Mouse (Mus musculus) CH12.LX (cell line): ENCODE data around the gene Col25a1. TPM values are rescaled to one million over a fixed set of nuclear protein-coding genes. Genes with fewer than 3 reads are reported as not detected.

Experiments used
- DNase-seq: peaks from one replicate; pipeline ENCODE4 v3.0.0-alpha.2; 2013; ENCODE audit errors: extremely low read depth
- H3K27ac ChIP-seq: 2 replicates; pipeline ENCODE4 v1.5.1; 2012; ENCODE audit warnings: low read depth, mild to moderate bottlenecking, control low read depth, moderate library complexity; ENCODE audit not compliant: insufficient read depth
- H3K27me3 ChIP-seq: replicated peaks from 2 replicates; pipeline ENCODE3; 2012; ENCODE audit warnings: inconsistent platforms
- H3K36me3 ChIP-seq, 2 experiments: replicated peaks in 1 of 2; 2 replicates each; pipeline versions ENCODE3 to v1.6.1; 2012; ENCODE audit warnings: inconsistent platforms in 1 of 2, low read length in 1 of 2, mild to moderate bottlenecking in 1 of 2, mixed read lengths in 1 of 2, moderate library complexity in 1 of 2; ENCODE audit not compliant: control insufficient read depth in 1 of 2, insufficient read depth in 1 of 2
- H3K4me1 ChIP-seq, 2 experiments: 2 replicates each; pipeline ENCODE4 v1.6.1; 2012; ENCODE audit warnings: inconsistent platforms in 1 of 2, moderate library complexity in 1 of 2; ENCODE audit not compliant: insufficient read depth in 2 of 2, control insufficient read depth in 1 of 2
- H3K4me2 ChIP-seq: 2 replicates; pipeline ENCODE4 v1.6.1; 2012; ENCODE audit warnings: low read depth, mild to moderate bottlenecking, control low read depth; ENCODE audit not compliant: poor library complexity, insufficient read depth, severe bottlenecking
- H3K4me3 ChIP-seq, 3 experiments: fragments of 150-350 bp in 1 of 3; sonication (generic) in 1 of 3; replicated peaks in 1 of 3; 2 replicates each; pipeline versions ENCODE3 to v1.5.1; 2011 to 2012; ENCODE audit warnings: low read depth in 2 of 3, low read length in 2 of 3, mild to moderate bottlenecking in 2 of 3, moderate library complexity in 2 of 3, control low read depth in 1 of 3, improper control_type of control experiment in 1 of 3, inconsistent platforms in 1 of 3, mixed read lengths in 1 of 3; ENCODE audit not compliant: poor library complexity in 1 of 3
- H3K79me2 ChIP-seq: replicated peaks from 2 replicates; pipeline ENCODE4 v1.6.1; 2012; ENCODE audit warnings: mild to moderate bottlenecking, moderate library complexity; ENCODE audit not compliant: control insufficient read depth, poor library complexity, insufficient read depth, severe bottlenecking; ENCODE audit errors: extremely low read depth
- H3K9ac ChIP-seq: 2 replicates; pipeline ENCODE4 v1.6.1; 2012; ENCODE audit warnings: low read depth, mild to moderate bottlenecking, control low read depth, moderate library complexity; ENCODE audit not compliant: insufficient read depth
- H3K9me3 ChIP-seq: replicated peaks from 2 replicates; pipeline ENCODE3; 2012; ENCODE audit warnings: low read length, inconsistent platforms, mixed read lengths
- CTCF ChIP-seq, 2 experiments: IDR thresholded peaks in 1 of 2; conservative IDR thresholded peaks in 1 of 2; 2 replicates each; pipeline ENCODE4 v1.5.1; 2011 to 2012; ENCODE audit warnings: low read depth in 2 of 2, low read length in 2 of 2, improper control_type of control experiment in 1 of 2, inconsistent platforms in 1 of 2, mild to moderate bottlenecking in 1 of 2, moderate library complexity in 1 of 2
- E2F4 ChIP-seq: IDR thresholded peaks from 2 replicates; pipeline ENCODE4 v1.6.1; 2011; ENCODE audit warnings: low read depth, low read length, improper control_type of control experiment; ENCODE audit not compliant: insufficient replicate concordance
- JUND ChIP-seq: conservative IDR thresholded peaks from 2 replicates; pipeline ENCODE4 v1.6.1; 2011; ENCODE audit warnings: low read depth, low read length, improper control_type of control experiment
- MAFK ChIP-seq: IDR thresholded peaks from 2 replicates; pipeline ENCODE4 v1.6.1; 2011; ENCODE audit warnings: low read length, improper control_type of control experiment; ENCODE audit not compliant: insufficient replicate concordance
- MEF2A ChIP-seq: IDR thresholded peaks from 2 replicates; pipeline ENCODE4 v1.6.1; 2014; ENCODE audit warnings: low read depth, mild to moderate bottlenecking, inconsistent platforms, low read length, improper control_type of control experiment, borderline replicate concordance
- MXI1 ChIP-seq: IDR thresholded peaks from 2 replicates; pipeline ENCODE4 v1.6.1; 2011; ENCODE audit warnings: mild to moderate bottlenecking, low read depth, low read length, improper control_type of control experiment
- POLR2A ChIP-seq: IDR thresholded peaks from 2 replicates; pipeline ENCODE4 v1.6.1; 2011; ENCODE audit warnings: low read depth, mild to moderate bottlenecking, improper control_type of control experiment, low read length
- POLR2AphosphoS2 ChIP-seq: IDR thresholded peaks from 2 replicates; pipeline ENCODE4 v1.6.1; 2011; ENCODE audit warnings: low read depth, low read length, improper control_type of control experiment
- RCOR1 ChIP-seq: conservative IDR thresholded peaks from 2 replicates; pipeline ENCODE4 v1.6.1; 2012; ENCODE audit warnings: low read depth, mild to moderate bottlenecking, inconsistent platforms, low read length, improper control_type of control experiment
- UBTF ChIP-seq: IDR thresholded peaks from 2 replicates; pipeline ENCODE4 v1.6.1; 2012; ENCODE audit warnings: low read depth, mild to moderate bottlenecking, inconsistent platforms, low read length, improper control_type of control experiment, moderate library complexity
- USF2 ChIP-seq: conservative IDR thresholded peaks from 2 replicates; pipeline ENCODE4 v1.6.1; 2011; ENCODE audit warnings: low read depth, low read length, improper control_type of control experiment
- ZKSCAN1 ChIP-seq: IDR thresholded peaks from 2 replicates; pipeline ENCODE4 v1.6.1; 2012; ENCODE audit warnings: low read depth, inconsistent platforms, low read length, improper control_type of control experiment, borderline replicate concordance
- ZNF384 ChIP-seq: IDR thresholded peaks from 2 replicates; pipeline ENCODE4 v1.6.1; 2012; ENCODE audit warnings: low read depth, low read length, improper control_type of control experiment, inconsistent platforms
- dilution Hi-C: fragments of 300-500 bp; cut with MboI; formaldehyde crosslinking; loops from 2 replicates; pipeline ENCODE4 v1.14.3; 2020; ENCODE audit warnings: low sequenced_read_pairs; ENCODE audit not compliant: extremely low pct_unique_long_range_greater_than_20kb, extremely low pct_ligation_motif_present
- in situ Hi-C: fragments of 300-500 bp; cut with MboI; formaldehyde crosslinking; loops from 3 replicates; pipeline ENCODE4 v1.14.3; 2019; ENCODE audit warnings: low sequenced_read_pairs, low pct_ligation_motif_present, low pct_unique_long_range_greater_than_20kb, mixed read lengths
- polyA plus RNA-seq: library from polyadenylated mRNA; unstranded; fragments of >175 nt; gene quantifications from 2 replicates; pipeline ENCODE4 v1.2.1, GENCODE M21; 2012; ENCODE audit warnings: low read depth; ENCODE audit not compliant: insufficient read length
- total RNA-seq, 2 experiments: library from RNA; depleted of rRNA; stranded (reverse); fragments of 300-350 nt in 1 of 2; fragments of >200 nt in 1 of 2; gene quantifications; 2 replicates each; pipeline ENCODE4 v1.2.3; 2012 to 2014

Gene Col25a1
- total and polyA plus RNA-seq, 3 experiments: not detected

DNA sequence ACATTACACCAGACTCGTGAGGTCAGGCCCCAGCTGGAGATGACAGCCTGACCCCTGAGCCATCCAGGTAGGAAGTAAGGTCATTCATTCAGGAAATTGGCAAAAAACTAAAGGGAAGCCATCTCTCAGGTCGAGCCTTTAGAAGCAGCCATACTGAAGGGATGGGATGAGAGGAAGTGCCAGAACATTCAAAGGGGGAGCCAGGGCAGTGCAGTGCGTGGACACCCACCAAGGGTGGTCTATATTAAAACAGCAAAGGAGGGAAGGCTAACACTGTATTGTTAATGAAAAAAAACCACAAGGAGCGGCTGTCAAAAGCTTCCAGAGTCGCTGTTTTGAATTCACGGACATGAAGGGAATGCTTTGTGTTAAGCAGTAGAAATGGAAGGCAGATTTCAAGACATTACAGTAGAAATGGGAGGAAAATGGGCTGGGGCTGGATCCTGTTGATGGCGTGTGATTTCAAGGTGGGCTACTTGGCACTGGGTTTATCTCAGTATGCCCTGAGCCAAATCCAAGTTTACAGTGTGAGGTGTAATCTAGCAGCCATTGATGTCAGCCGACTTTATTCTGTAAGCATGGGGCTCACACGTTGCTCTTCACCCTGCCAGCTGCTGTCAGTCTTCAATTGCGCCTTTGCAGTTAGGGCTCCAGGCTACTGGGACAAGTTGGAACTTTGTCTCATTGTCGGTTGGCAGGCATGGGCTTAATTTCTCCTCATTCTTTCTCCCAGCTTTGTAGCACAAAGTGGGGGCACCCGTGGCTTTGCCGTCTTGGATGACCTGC is 312.7 kb downstream of the Col25a1 start:
- Histone ChIP-seq H3K79me2 (no peaks in the 10 kb centered on the region), H3K4me2 (no peak overlapping the region), H3K4me3 (no peak overlapping the region), H3K36me3 (no peaks in the 10 kb centered on the region), H3K4me1 (no peaks in the 10 kb centered on the region), H3K27me3 (no peaks in the 10 kb centered on the region), H3K9me3 (no peaks in the 10 kb centered on the region), H3K27ac (no peak overlapping the region), H3K9ac (no peak overlapping the region)
- dilution Hi-C loops: no loop called here
- in situ Hi-C loops: no loop called here
- no peak for DNase-seq
- TF ChIP-seq ZKSCAN1: no peak
- no peak for TF ChIP-seq USF2

DNA sequence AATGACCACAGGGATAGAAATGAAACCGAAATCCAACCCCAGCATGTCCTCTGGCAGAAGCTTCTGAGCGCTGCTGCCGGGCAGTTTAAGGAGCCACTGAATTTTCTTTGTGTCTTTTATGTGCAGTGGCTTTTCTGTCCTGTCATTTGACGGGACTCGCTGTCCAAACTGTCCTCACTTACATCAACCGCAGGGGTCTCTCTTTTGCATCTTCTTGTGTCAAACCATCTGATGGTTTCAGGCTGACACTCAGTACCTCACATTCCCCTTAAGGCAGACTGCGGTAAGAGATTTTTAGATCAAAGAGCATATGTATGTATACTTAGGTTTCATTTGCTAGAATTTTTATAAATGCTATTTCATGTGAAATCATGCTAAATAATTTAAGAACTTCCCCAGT is 318.6 kb downstream of the Col25a1 start:
- no peak overlapping the region for H3K27ac ChIP-seq

DNA sequence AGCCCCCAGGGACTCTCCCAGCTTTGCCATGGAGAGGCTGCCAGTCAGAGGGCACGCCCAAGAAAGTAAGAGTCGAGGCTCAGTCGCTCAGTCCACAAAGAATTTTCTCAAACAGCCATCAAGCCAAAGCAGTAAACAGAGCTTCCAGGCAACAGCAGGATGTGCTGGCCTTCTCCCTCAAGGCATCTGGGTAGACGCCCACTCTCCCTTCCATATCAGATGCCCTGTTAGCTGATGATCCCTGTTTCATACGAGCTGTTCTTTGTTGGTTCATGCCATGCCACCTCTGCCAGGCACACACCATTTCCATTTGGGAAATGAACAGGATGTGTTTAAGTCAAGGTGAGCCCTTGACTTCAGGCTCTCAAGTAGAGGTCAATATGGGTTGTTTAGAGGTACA is 334.1 kb downstream of the Col25a1 start:
- no peak for DNase-seq
- Histone ChIP-seq H3K4me2 (no peak overlapping the region), H3K4me3 (no peak overlapping the region), H3K36me3 (no peaks in the 10 kb centered on the region), H3K4me1 (no peaks in the 10 kb centered on the region), H3K79me2 (no peaks in the 10 kb centered on the region), H3K27ac (no peak overlapping the region), H3K9ac (no peak overlapping the region), H3K27me3 (no peaks in the 10 kb centered on the region), H3K9me3 (no peaks in the 10 kb centered on the region)
- TF ChIP-seq POLR2AphosphoS2 (no peak), UBTF (no peak), ZNF384 (no peak), POLR2A (no peak), MEF2A (no peak), RCOR1 (no peak), E2F4 (no peak), MXI1 (no peak), MAFK (no peak)
- dilution Hi-C loops: no loop called here
- in situ Hi-C loops: no loop called here

More for the DNA sequence above, 318.6 kb downstream of the Col25a1 start:
- no peaks in the 10 kb centered on the region for H3K4me1 ChIP-seq
- dilution Hi-C loops: no loop called here
- H3K27me3 ChIP-seq: no peaks in the 10 kb centered on the region
- TF ChIP-seq USF2 (no peak), CTCF (conservative IDR thresholded peaks at IDR 0.05 in 1 of 2, IDR thresholded peaks at IDR 0.05 in 1 of 2; ENCODE audit: low read depth in 2 of 2, low read length in 2 of 2) (no peak), JUND (no peak)
- H3K4me3 ChIP-seq: no peak overlapping the region
- H3K9me3 ChIP-seq: no peaks in the 10 kb centered on the region
- no peaks in the 10 kb centered on the region for H3K79me2 ChIP-seq
- in situ Hi-C loops: no loop called here
- H3K9ac ChIP-seq: no peak overlapping the region
- no peak for DNase-seq
- no peaks in the 10 kb centered on the region for H3K36me3 ChIP-seq
- H3K4me2 ChIP-seq: no peak overlapping the region
